Mouse (Mus musculus): ENCODE measurements at regions not wholly inside any gene's neighbourhood (a gene's known extent, or its start where the extent isn't known, plus 50 kb on each side); places are given as distances from the start of the nearest gene placed in this dataset.

- TF ChIP-seq EP300 (IDR thresholded peaks at IDR 0.05; ENCODE audit: insufficient read depth, low read depth, low read length) (no peak), POLR2A (IDR thresholded peaks at IDR 0.05; ENCODE audit: insufficient read depth, low read length) (no peak)
These were observed 71.9 kb downstream of the Ier5 start for GRCm38 (mm10) chr1:155027583-155027982.

Data from ES-Bruce4 (cell line).